Mouse (Mus musculus) cerebellum, adult 2 months (tissue): Measurements from ENCODE around the gene Erg28.

ENCODE experiments used
- CTCF ChIP-seq: fragments of 200-500 bp; IDR thresholded peaks from 2 replicates; pipeline ENCODE4 v1.5.1; 2011; ENCODE audit warnings: low read depth, mild to moderate bottlenecking, control low read depth, low read length, moderate library complexity, borderline replicate concordance; ENCODE audit not compliant: insufficient read depth
- POLR2A ChIP-seq: fragments of 200-500 bp; IDR thresholded peaks from 2 replicates; pipeline ENCODE4 v1.6.1; 2011; ENCODE audit warnings: low read length, control low read depth, borderline replicate concordance; ENCODE audit not compliant: insufficient read depth

DNA sequence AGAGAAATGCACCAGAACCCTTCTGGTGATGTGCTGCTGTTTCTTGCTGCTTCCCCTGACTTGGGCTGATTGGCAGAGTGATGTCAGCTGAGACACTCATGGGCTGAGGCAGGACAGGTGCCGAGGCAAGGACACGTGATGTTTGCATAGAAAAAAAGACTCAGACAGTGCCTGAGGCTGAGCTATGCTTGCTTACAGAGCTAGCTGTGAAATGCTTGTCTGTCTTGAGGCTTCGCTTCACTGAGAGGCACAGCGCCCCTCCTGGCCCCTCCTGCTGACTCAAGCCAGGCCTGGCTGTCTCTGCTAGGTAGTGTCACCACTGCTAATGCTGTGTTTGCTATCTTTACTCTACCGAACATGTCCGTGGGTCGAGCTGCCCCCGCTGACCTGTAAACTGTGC, 26.3 kb upstream of the Erg28 start:
- TF ChIP-seq POLR2A (no peak), CTCF (no peak)
